Mouse (Mus musculus): ENCODE measurements at regions not wholly inside any gene's neighbourhood (a gene's known extent, or its start where the extent isn't known, plus 50 kb on each side); places are given as distances from the start of the nearest gene placed in this dataset.
A peak's percentile ranks its signal among the peaks of the same experiment; 100 is the strongest.

GRCm38 (mm10) chr1:129219098-129219497, 54.0 kb upstream of the Thsd7b start:
- no peak for DNase-seq (ENCODE audit: low spot score)

- no peak for DNase-seq (ENCODE audit: low spot score)
Observed at GRCm38 (mm10) chr1:129208806-129209205, 64.3 kb upstream of the Thsd7b start.

- peak; percentile 23 for DNase-seq (ENCODE audit: low spot score)
Observed at GRCm38 (mm10) chr1:129208406-129208805, 64.7 kb upstream of the Thsd7b start.

GRCm38 (mm10) chr1:129207674-129208073, 65.4 kb upstream of the Thsd7b start:
- no peak for DNase-seq (ENCODE audit: low spot score)

- no peak for DNase-seq (ENCODE audit: low spot score)
Observed at GRCm38 (mm10) chr1:129180174-129180759, 92.8 kb upstream of the Thsd7b start.

- DNase-seq (ENCODE audit: low spot score), result no peak
Observed at GRCm38 (mm10) chr1:129169936-129170335, 103.2 kb upstream of the Thsd7b start.

- DNase-seq (ENCODE audit: low spot score), result no peak
Observed at GRCm38 (mm10) chr1:129150643-129151042, 122.5 kb upstream of the Thsd7b start.

GRCm38 (mm10) chr1:129148733-129149388, 124.2 kb upstream of the Thsd7b start:
- DNase-seq (ENCODE audit: low spot score), result no peak

- no peak for DNase-seq (ENCODE audit: low spot score)
Observed at GRCm38 (mm10) chr1:129146395-129147094, 126.6 kb upstream of the Thsd7b start.

GRCm38 (mm10) chr1:129138783-129139182, 134.3 kb upstream of the Thsd7b start:
- no peak for DNase-seq (ENCODE audit: low spot score)

GRCm38 (mm10) chr1:129106961-129107557, 166.0 kb upstream of the Thsd7b start:
- DNase-seq (ENCODE audit: low spot score), result no peak

GRCm38 (mm10) chr1:129100997-129101396, 172.1 kb upstream of the Thsd7b start:
- DNase-seq (ENCODE audit: low spot score), result no peak

- peak; percentile 23 for DNase-seq (ENCODE audit: low spot score)
Observed at GRCm38 (mm10) chr1:129078274-129078673, 194.8 kb upstream of the Thsd7b start.

GRCm38 (mm10) chr1:129057182-129057581, 215.9 kb upstream of the Thsd7b start:
- DNase-seq (ENCODE audit: low spot score), result no peak

GRCm38 (mm10) chr1:129055252-129055651, 217.8 kb upstream of the Thsd7b start:
- DNase-seq (ENCODE audit: low spot score), result no peak

GRCm38 (mm10) chr1:129033707-129034106, 239.4 kb upstream of the Thsd7b start:
- DNase-seq (ENCODE audit: low spot score), result no peak

GRCm38 (mm10) chr1:129005899-129006298, 267.2 kb upstream of the Thsd7b start:
- peak; percentile 88 for DNase-seq (ENCODE audit: low spot score)

GRCm38 (mm10) chr1:129002286-129002685, 270.8 kb upstream of the Thsd7b start:
- no peak for DNase-seq (ENCODE audit: low spot score)

GRCm38 (mm10) chr1:129001766-129002165, 271.3 kb upstream of the Thsd7b start:
- no peak for DNase-seq (ENCODE audit: low spot score)

GRCm38 (mm10) chr1:128999741-129000517, 273.2 kb upstream of the Thsd7b start:
- DNase-seq (ENCODE audit: low spot score), result no peak

GRCm38 (mm10) chr1:128994655-128995054, 278.4 kb upstream of the Thsd7b start:
- DNase-seq (ENCODE audit: low spot score), result no peak

GRCm38 (mm10) chr1:128983411-128983810, 289.7 kb upstream of the Thsd7b start:
- DNase-seq (ENCODE audit: low spot score), result no peak

Data from retina, embryonic 14.5 days (tissue).